Comparison of ENCODE assay signal across 8 mouse cellular contexts in the genomic region with DNA sequence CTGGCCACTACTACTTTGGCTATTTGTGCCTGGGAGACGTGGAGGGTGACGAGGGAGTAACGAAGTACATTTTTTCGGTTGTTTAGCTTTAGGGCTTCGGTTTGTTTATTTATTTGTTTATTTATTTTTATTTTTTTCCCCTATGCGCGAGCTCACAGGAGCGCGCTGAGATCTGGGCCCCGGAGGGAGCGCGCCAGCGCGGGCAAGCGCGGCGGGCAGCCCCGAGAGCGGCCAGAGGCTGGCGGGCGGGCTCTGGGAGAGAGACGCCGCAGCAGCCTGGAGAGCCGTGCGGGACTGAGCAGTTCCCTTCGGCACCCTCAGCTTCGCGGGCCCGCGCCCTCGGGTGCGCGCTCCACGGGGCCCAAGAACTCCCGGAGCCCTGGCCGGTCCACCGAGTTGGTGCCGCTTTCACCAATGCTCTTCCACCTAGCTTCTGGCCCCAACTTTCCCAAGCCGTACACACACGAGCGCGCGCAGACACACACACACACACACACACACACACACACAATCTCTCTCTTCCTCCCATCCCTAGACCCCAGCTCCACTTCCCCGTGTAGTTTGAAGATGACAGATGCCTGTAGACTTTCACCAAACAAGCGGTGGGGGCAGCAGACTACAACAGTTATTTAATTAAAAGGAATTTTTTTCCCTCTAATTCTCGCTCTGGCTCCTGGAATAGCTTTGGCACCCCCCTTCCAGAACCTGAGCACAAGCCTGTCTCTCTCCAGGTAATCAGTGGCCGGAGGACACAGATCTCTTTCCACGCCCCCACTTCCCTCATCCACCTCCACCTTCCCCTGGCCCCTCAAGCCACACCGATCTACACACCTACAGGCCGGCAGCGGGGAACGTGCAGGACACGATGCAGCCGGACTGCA.
A peak's percentile ranks its signal among the peaks of the same experiment; 100 is the strongest.
DNase-seq lines count a peak whose midpoint lies in the region; ATAC-seq and TF ChIP-seq lines count a peak whose summit lies in the region.

No protein-coding gene starts in this region.

- WGBS in forebrain, embryonic 11.5 days = 1% methylated on average over 49 of the region's 54 CpGs
- under 1% methylated on average over 49 of the region's 54 CpGs for WGBS in hindbrain, embryonic 14.5 days
- under 1% methylated on average over 37 of the region's 54 CpGs for WGBS in midbrain, postnatal 0 days

- ATAC-seq in cerebellum, adult (ENCODE audit: insufficient number of reproducible peaks, low FRiP score, low TSS enrichment) = no peak
- 0 out of 2 replicates have a peak, but pooled peaks have one; percentile 8 for ATAC-seq in forebrain, embryonic 11.5 days (replicated peaks; ENCODE audit: low FRiP score)
- ATAC-seq in hindbrain, embryonic 14.5 days (ENCODE audit: low FRiP score) = peak; percentile 19; the same call in 1 of the 2 replicates
- ATAC-seq in midbrain, postnatal 0 days (ENCODE audit: low FRiP score) = peak; percentile 14; the same call in 1 of the 2 replicates

- H3K27ac ChIP-seq in forebrain, embryonic 11.5 days (ENCODE audit: low read depth, low read length) = no peak overlapping the region
- no peak overlapping the region for H3K27ac ChIP-seq in hindbrain, embryonic 14.5 days
- H3K27ac ChIP-seq in midbrain, postnatal 0 days (ENCODE audit: low read depth, low read length) = no peak overlapping the region

- H3K36me3 ChIP-seq in forebrain, embryonic 11.5 days (ENCODE audit: control insufficient read depth, insufficient read depth, low read length) = no peaks in the 10 kb centered on the region
- no peaks in the 10 kb centered on the region for H3K36me3 ChIP-seq in hindbrain, embryonic 14.5 days (replicated peaks; ENCODE audit: control insufficient read depth, insufficient read depth)
- H3K36me3 ChIP-seq in midbrain, postnatal 0 days (ENCODE audit: insufficient read depth, low read length) = no peaks in the 10 kb centered on the region

- H3K4me2 ChIP-seq in forebrain, embryonic 11.5 days (ENCODE audit: low read depth, low read length, severe bottlenecking) = peak overlapping the region; percentile 99
- peak overlapping the region; percentile 100 for H3K4me2 ChIP-seq in hindbrain, embryonic 14.5 days (replicated peaks)
- peak overlapping the region; percentile 100 for H3K4me2 ChIP-seq in midbrain, postnatal 0 days (ENCODE audit: low read depth, low read length, poor library complexity, severe bottlenecking)

- peaks cover 10% of the 10 kb centered on the region; the same call in 1 of the 2 replicates for H3K4me1 ChIP-seq in forebrain, embryonic 11.5 days (replicated peaks; ENCODE audit: control insufficient read depth, insufficient read depth, low read length)
- peaks cover 15% of the 10 kb centered on the region for H3K4me1 ChIP-seq in hindbrain, embryonic 14.5 days (replicated peaks; ENCODE audit: control insufficient read depth, insufficient read depth, low read length)
- peaks cover 8% of the 10 kb centered on the region; the same call in 1 of the 2 replicates for H3K4me1 ChIP-seq in midbrain, postnatal 0 days (ENCODE audit: insufficient read depth, low read length)

- intact Hi-C loops in left cerebral cortex, postnatal 10 days (cut with DNase I) = no loop called here

- peak; percentile 44 for TF ChIP-seq CTCF in midbrain, postnatal 0 days (IDR thresholded peaks at IDR 0.05)

- no peaks in the 10 kb centered on the region for H3K9me3 ChIP-seq in forebrain, embryonic 11.5 days (ENCODE audit: control insufficient read depth, low read length)
- H3K9me3 ChIP-seq in hindbrain, embryonic 14.5 days (ENCODE audit: control insufficient read depth, low read length) = no peaks in the 10 kb centered on the region
- H3K9me3 ChIP-seq in midbrain, postnatal 0 days (ENCODE audit: low read length) = no peaks in the 10 kb centered on the region

- peak overlapping the region; percentile 62 for H3K4me3 ChIP-seq in forebrain, embryonic 11.5 days (ENCODE audit: low read depth, low read length)
- peak overlapping the region; percentile 71 for H3K4me3 ChIP-seq in hindbrain, embryonic 14.5 days (replicated peaks; ENCODE audit: low read length)
- peak overlapping the region; percentile 73 for H3K4me3 ChIP-seq in midbrain, postnatal 0 days (ENCODE audit: low read depth, low read length)

- DNase-seq in cerebellum, adult 11 months = peak; percentile 53
- DNase-seq in adrenal gland, postnatal 36 days = peak; percentile 29 to 40
- DNase-seq in forebrain, embryonic 11.5 days (ENCODE audit: low spot score) = peak; percentile 67
- DNase-seq in hindbrain, embryonic 14.5 days (ENCODE audit: low spot score) = peak; percentile 40
- peak; percentile 36 to 68 for DNase-seq in left cerebral cortex, postnatal 10 days (ENCODE audit: extremely low spot score in 1 of 2, low spot score in 2 of 2)
- peak; percentile 65 for DNase-seq in midbrain, postnatal 0 days (ENCODE audit: low spot score)
- no peak for DNase-seq in T-cell, adult 2 months (ENCODE audit: low spot score)

- peak overlapping the region; percentile 39 for H3K9ac ChIP-seq in forebrain, embryonic 11.5 days (ENCODE audit: low read length)
- peak overlapping the region; percentile 68 for H3K9ac ChIP-seq in hindbrain, embryonic 14.5 days
- peak overlapping the region; percentile 62 for H3K9ac ChIP-seq in midbrain, postnatal 0 days (replicated peaks; ENCODE audit: low read length, poor library complexity, severe bottlenecking)

- peaks cover 29% of the 10 kb centered on the region for H3K27me3 ChIP-seq in forebrain, embryonic 11.5 days (ENCODE audit: control insufficient read depth, insufficient read depth, low read length)
- peaks cover 32% of the 10 kb centered on the region for H3K27me3 ChIP-seq in hindbrain, embryonic 14.5 days (ENCODE audit: control insufficient read depth, insufficient read depth, low read length)
- 0 out of 2 replicates have a peak, but pooled peaks cover 5% of the 10 kb centered on the region for H3K27me3 ChIP-seq in midbrain, postnatal 0 days (ENCODE audit: insufficient read depth, low read length)
